Mouse (Mus musculus): ENCODE results near the gene Ptpn18. TPM values are rescaled to one million over a fixed set of nuclear protein-coding genes. Genes with fewer than 3 reads are reported as not detected.
A peak's percentile ranks its signal among the peaks of the same experiment; 100 is the strongest.
"Not testable (repeated sequence)": the region's sequence is repeated elsewhere in the genome, so short reads cannot be mapped to it uniquely, and the experiment has no call there.

Gene Ptpn18
- polyA plus RNA-seq, 1 experiment from 2014 or later, result 7.9 TPM

DNA sequence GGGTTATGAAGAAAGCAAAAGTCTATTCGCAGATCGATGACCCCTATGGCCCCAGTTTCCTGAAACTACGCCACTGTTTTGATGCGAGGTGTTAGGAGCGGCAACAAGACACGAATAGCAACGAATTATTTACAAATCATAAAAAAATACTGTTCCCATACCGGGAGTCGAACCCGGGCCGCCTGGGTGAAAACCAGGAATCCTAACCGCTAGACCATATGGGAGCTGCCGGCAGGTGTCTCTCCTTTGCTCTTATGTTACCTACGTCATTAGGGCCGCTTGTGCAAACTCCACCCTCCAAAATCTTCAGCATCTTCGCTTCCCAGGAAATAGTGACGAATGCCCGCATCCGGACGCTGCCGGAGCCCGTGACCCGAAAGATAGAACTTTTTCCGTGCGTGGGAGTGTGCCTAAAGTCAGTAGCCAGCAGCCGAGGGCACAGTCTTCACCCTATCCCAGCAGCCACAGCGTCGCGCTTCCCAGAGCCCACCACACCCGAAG lies 24.9 kb upstream of the Ptpn18 start:
- Histone ChIP-seq H3K9me3 (ENCODE audit: control insufficient read depth, low read length) (peaks cover 16% of the 10 kb centered on the region), H3K27ac (replicated peaks; ENCODE audit: low read depth, low read length) (peak overlapping the region; percentile 69), H3K9ac (ENCODE audit: low read length) (peak overlapping the region; percentile 80), H3K4me3 (ENCODE audit: low read depth, low read length) (peak overlapping the region; percentile 62), H3K36me3 (ENCODE audit: control insufficient read depth, insufficient read depth, low read length) (no peaks in the 10 kb centered on the region), H3K4me2 (ENCODE audit: low read depth, severe bottlenecking) (peak overlapping the region; percentile 36), H3K27me3 (ENCODE audit: control insufficient read depth, insufficient read depth, low read length) (no peaks in the 10 kb centered on the region), H3K4me1 (ENCODE audit: control insufficient read depth, insufficient read depth, low read length) (peaks cover 4% of the 10 kb centered on the region; the same call in 1 of the 2 replicates)
- WGBS, result 0% methylated on average over 30 of the region's 30 CpGs
- DNase-seq (ENCODE audit: low spot score) (peak; percentile 98), ATAC-seq (ENCODE audit: insufficient number of reproducible peaks, low FRiP score, low TSS enrichment, low read depth) (peak; percentile 10; the same call in 1 of the 2 replicates)

DNA sequence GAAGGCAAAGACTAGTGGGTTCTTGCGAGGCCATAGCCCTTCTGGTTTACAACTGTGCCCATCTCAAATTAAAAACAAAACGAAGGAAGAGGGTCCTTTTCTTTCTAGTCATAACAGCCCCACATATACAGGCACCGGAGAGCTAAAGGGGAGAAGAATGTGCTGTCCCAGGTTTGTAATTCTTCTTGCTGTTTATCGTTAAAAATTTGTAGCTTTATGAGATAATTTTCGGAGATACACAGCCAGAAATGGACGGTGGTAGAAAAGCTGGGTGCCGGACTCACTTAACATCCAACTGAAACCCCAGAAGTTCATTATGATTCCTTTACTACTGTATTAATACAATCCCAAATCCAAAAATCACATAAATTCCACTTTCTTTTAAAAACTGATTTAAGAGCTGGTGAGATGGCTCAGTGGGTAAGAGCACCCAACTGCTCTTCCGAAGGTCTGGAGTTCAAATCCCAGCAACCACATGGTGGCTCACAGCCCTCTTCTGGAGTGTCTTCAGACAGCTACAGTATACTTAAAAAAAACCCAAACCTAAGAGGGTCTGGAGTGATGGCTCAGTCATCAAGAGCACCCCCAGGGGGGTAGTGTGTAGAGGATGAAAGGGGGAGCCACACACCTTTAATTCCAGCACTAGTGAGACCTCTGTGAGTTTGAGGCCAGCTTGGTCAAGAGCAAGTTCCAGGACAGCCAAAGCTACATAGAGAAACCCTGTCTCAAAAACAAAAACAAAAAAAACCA lies 24.0 kb upstream of the Ptpn18 start:
- DNase-seq (ENCODE audit: low spot score), result no peak
- Histone ChIP-seq H3K9me3 (ENCODE audit: control insufficient read depth, low read length) (peaks cover 16% of the 10 kb centered on the region), H3K27ac (replicated peaks; ENCODE audit: low read depth, low read length) (peak overlapping the region; percentile 69), H3K4me1 (ENCODE audit: control insufficient read depth, insufficient read depth, low read length) (peaks cover 4% of the 10 kb centered on the region; the same call in 1 of the 2 replicates), H3K27me3 (ENCODE audit: control insufficient read depth, insufficient read depth, low read length) (no peaks in the 10 kb centered on the region), H3K4me2 (ENCODE audit: low read depth, severe bottlenecking) (peak overlapping the region; percentile 36), H3K36me3 (ENCODE audit: control insufficient read depth, insufficient read depth, low read length) (no peaks in the 10 kb centered on the region), H3K9ac (ENCODE audit: low read length) (peak overlapping the region; percentile 80), H3K4me3 (ENCODE audit: low read depth, low read length) (peak overlapping the region; percentile 62)
- no peak for ATAC-seq (ENCODE audit: insufficient number of reproducible peaks, low FRiP score, low TSS enrichment, low read depth)
- WGBS, result 33% methylated on average over 8 of the region's 8 CpGs

DNA sequence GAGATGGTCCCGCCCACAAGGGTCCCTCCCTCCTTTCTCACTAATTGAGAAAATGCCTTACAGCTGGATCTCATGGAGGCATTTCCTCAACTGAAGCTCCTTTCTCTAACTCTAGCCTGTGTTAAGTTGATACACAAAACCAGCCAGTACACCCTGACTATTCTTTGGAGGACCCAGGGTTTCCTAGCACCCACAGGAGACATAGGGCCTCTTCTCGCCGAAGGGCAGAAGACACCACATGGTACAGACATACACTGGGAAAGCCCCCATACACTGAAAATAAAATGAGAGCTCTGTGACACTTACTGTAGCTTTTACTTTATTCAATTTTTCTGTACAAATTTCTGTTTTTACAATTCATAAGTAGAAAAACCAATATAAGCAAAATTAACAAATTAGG lies 23.2 kb upstream of the Ptpn18 start:
- Histone ChIP-seq H3K36me3 (ENCODE audit: control insufficient read depth, insufficient read depth, low read length) (no peaks in the 10 kb centered on the region), H3K27ac (replicated peaks; ENCODE audit: low read depth, low read length) (no peak overlapping the region), H3K9ac (ENCODE audit: low read length) (no peak overlapping the region), H3K27me3 (ENCODE audit: control insufficient read depth, insufficient read depth, low read length) (no peaks in the 10 kb centered on the region), H3K4me3 (ENCODE audit: low read depth, low read length) (no peak overlapping the region), H3K4me2 (ENCODE audit: low read depth, severe bottlenecking) (no peak overlapping the region), H3K4me1 (ENCODE audit: control insufficient read depth, insufficient read depth, low read length) (peaks cover 4% of the 10 kb centered on the region; the same call in 1 of the 2 replicates), H3K9me3 (ENCODE audit: control insufficient read depth, low read length) (peaks cover 9% of the 10 kb centered on the region)
- ATAC-seq (ENCODE audit: insufficient number of reproducible peaks, low FRiP score, low TSS enrichment, low read depth) (no peak), DNase-seq (ENCODE audit: low spot score) (no peak)
- WGBS, result 87% methylated on average over 3 of the region's 3 CpGs

DNA sequence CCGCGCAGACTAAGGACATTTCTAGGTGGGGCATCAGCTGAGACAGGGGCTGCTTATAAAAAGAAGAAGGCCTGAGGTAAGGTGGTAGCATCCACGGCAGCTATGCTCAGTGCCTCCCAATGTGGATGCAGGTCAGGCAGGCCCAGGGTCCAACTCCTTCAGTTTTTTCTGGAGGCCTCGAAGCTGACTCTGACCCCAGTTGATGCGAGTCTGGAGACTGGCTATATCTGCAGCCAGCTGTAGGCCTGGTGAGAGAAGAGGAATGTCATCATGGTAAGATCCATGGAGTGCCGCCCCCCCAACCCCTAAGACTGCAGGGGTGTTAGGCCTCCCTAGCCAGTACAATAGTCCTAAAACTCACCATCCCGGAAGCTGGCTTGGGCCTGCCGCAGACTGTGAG lies 22.2 kb upstream of the Ptpn18 start:
- not testable (repeated sequence) for ATAC-seq (ENCODE audit: insufficient number of reproducible peaks, low FRiP score, low TSS enrichment, low read depth); H3K9ac ChIP-seq (ENCODE audit: low read length); H3K4me2 ChIP-seq (ENCODE audit: low read depth, severe bottlenecking); H3K4me1 ChIP-seq (ENCODE audit: control insufficient read depth, insufficient read depth, low read length); DNase-seq (ENCODE audit: low spot score); H3K27ac ChIP-seq (replicated peaks; ENCODE audit: low read depth, low read length); H3K4me3 ChIP-seq (ENCODE audit: low read depth, low read length); H3K9me3 ChIP-seq (ENCODE audit: control insufficient read depth, low read length); H3K27me3 ChIP-seq (ENCODE audit: control insufficient read depth, insufficient read depth, low read length); H3K36me3 ChIP-seq (ENCODE audit: control insufficient read depth, insufficient read depth, low read length)
- WGBS, result 90% methylated on average over 8 of the region's 8 CpGs

DNA sequence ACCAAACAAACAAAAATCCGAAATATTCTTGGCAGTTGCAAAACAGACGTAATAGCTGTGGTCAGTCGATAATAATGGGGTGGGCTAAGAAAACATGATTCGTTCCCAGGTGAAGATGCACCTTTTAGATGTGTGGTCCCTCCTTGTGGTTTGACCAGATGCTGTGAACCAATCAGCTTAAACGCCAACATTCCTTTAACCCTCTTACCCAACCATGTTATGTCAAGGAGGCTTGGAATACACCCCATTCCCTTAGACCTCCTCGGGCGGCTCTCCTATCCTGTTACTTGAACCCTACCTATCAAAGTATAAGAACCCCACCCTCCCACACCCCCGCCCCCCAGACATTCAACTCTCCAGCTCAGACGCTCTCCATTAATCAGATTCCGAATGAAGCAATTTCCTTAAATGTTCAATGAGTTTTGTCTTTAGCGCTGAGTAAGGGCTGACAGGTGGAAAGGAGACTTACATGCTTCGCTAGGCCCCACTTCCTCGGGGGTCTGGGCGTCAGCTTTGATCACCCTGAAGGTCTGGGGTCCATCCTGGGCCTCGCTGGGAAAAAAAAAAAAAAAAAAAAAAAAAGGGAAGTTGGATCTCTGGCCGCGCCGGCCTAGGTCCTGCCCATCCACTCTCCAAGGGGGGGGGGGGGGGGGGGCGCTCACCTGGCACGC lies 21.0 kb upstream of the Ptpn18 start:
- Histone ChIP-seq H3K4me2 (ENCODE audit: low read depth, severe bottlenecking) (peak overlapping the region; percentile 56), H3K36me3 (ENCODE audit: control insufficient read depth, insufficient read depth, low read length) (peaks cover 9% of the 10 kb centered on the region), H3K27ac (replicated peaks; ENCODE audit: low read depth, low read length) (no peak overlapping the region), H3K4me3 (ENCODE audit: low read depth, low read length) (peak overlapping the region; percentile 72), H3K4me1 (ENCODE audit: control insufficient read depth, insufficient read depth, low read length) (peaks cover 4% of the 10 kb centered on the region; the same call in 1 of the 2 replicates), H3K9me3 (ENCODE audit: control insufficient read depth, low read length) (no peaks in the 10 kb centered on the region), H3K27me3 (ENCODE audit: control insufficient read depth, insufficient read depth, low read length) (no peaks in the 10 kb centered on the region), H3K9ac (ENCODE audit: low read length) (no peak overlapping the region)
- ATAC-seq (ENCODE audit: insufficient number of reproducible peaks, low FRiP score, low TSS enrichment, low read depth), result no peak
- 37% methylated on average over 18 of the region's 20 CpGs for WGBS
- DNase-seq (ENCODE audit: low spot score), result no peak

DNA sequence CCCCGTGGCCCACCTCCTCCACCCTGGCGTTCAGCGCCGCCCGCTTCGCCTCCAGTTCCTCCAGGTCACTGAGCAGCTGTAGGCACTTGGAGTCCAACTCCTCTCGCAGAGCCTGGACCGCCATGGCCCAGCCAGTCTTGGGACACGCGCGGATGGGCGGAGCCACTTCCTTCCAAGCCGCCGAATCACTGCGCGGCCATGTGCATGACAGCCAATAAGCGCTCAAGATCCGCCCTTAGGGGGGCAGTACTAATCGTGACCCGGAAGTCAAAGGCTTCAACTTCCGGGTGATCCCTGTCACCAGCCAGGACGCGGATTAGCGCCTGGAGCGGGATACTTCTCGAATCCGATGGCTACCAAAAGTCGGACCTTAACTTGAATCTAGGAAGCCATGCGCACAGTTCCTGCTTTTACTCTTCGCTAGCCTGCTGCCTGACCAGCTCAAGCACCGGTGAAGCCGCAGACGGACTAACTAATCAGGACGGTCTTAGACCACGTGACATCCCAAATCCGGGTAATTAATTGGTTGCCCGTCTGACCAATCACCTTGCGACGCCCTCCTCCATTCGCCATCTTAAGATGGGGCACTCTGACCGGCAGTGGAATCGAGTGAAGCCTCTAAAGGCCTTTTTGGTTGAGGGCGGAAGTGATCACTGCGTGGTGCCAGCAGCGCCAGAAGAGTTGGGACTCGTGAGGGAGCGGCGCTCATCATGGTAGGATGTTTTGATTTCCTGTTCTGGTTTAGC lies 20.2 kb upstream of the Ptpn18 start, which contains the start of the genes Ccdc115 and Imp4:
Gene Ccdc115, minus strand, starts transcription at position 458 of the 746 bp plus-strand sequence.
Gene Imp4, plus strand, starts transcription at position 637 of the 746 bp plus-strand sequence.
- DNase-seq (ENCODE audit: low spot score), result peak; percentile 97
- H3K36me3 ChIP-seq (ENCODE audit: control insufficient read depth, insufficient read depth, low read length), result peaks cover 14% of the 10 kb centered on the region
- peaks cover 4% of the 10 kb centered on the region; the same call in 1 of the 2 replicates for H3K4me1 ChIP-seq (ENCODE audit: control insufficient read depth, insufficient read depth, low read length)
- peak within 1 kb of the TSS; percentile 72 for H3K4me3 ChIP-seq (ENCODE audit: low read depth, low read length)
- H3K4me2 ChIP-seq (ENCODE audit: low read depth, severe bottlenecking), result peak within 1 kb of the TSS; percentile 61
- H3K9me3 ChIP-seq (ENCODE audit: control insufficient read depth, low read length), result no peaks in the 10 kb centered on the region
- H3K27ac ChIP-seq (replicated peaks; ENCODE audit: low read depth, low read length), result no peak within 1 kb of the TSS
- H3K9ac ChIP-seq (ENCODE audit: low read length), result peak within 1 kb of the TSS; percentile 66
- ATAC-seq (ENCODE audit: insufficient number of reproducible peaks, low FRiP score, low TSS enrichment, low read depth), result peak; percentile 96
- no peaks in the 10 kb centered on the region for H3K27me3 ChIP-seq (ENCODE audit: control insufficient read depth, insufficient read depth, low read length)
- WGBS, result under 1% methylated on average over 48 of the region's 48 CpGs

DNA sequence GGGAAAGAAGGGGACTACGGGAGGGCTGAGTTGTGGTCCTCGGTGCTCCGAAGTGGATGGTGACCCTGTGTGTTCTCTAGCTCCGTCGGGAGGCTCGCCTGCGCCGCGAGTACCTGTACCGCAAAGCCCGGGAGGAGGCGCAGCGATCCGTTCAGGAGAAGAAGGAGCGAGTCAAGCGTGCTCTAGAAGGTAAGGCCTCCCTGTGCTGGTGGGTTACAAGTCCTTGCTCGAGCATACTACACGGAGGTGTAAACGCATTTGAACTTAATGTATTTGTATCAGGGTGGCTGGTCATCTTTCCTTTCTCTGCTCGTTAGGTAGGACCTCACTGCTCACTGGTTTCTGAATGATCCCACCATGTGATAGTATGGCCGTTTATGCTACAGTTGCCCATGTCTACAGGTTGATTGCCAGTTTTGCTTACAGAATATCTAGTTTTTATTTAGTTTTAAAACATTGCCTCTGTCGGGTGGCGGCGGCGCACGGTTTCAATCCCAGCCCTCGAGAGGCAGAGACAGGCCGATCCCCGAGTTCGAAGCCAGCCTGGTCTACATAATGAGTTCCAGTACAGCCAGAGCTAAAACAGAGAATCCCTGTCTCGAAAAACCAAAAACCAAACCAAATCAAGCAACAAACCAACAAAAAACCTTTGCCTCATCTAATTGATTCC lies 19.5 kb upstream of the Ptpn18 start:
- no peaks in the 10 kb centered on the region for H3K27me3 ChIP-seq (ENCODE audit: control insufficient read depth, insufficient read depth, low read length)
- no peak overlapping the region for H3K27ac ChIP-seq (replicated peaks; ENCODE audit: low read depth, low read length)
- ATAC-seq (ENCODE audit: insufficient number of reproducible peaks, low FRiP score, low TSS enrichment, low read depth) (peak; percentile 37), DNase-seq (ENCODE audit: low spot score) (peak; percentile 34)
- 8% methylated on average over 31 of the region's 31 CpGs for WGBS
- H3K4me1 ChIP-seq (ENCODE audit: control insufficient read depth, insufficient read depth, low read length), result peaks cover 4% of the 10 kb centered on the region; the same call in 1 of the 2 replicates
- H3K9ac ChIP-seq (ENCODE audit: low read length), result peak overlapping the region; percentile 66
- peaks cover 14% of the 10 kb centered on the region for H3K36me3 ChIP-seq (ENCODE audit: control insufficient read depth, insufficient read depth, low read length)
- peak overlapping the region; percentile 61 for H3K4me2 ChIP-seq (ENCODE audit: low read depth, severe bottlenecking)
- H3K9me3 ChIP-seq (ENCODE audit: control insufficient read depth, low read length), result no peaks in the 10 kb centered on the region
- H3K4me3 ChIP-seq (ENCODE audit: low read depth, low read length), result peak overlapping the region; percentile 72

All from limb, embryonic 11.5 days (tissue).